Mouse (Mus musculus) liver, adult (tissue): Measurements from ENCODE around the gene Zfp366.

Source experiments
- GATA4 ChIP-seq: IDR thresholded peaks from 2 replicates; pipeline ENCODE4 v1.6.1; 2014; ENCODE audit warnings: mild to moderate bottlenecking, low read length; ENCODE audit not compliant: insufficient replicate concordance

Gene Zfp366

GRCm38 (mm10) chr13:99256916-99257315, 72.3 kb downstream of the Zfp366 start:
- no peak for TF ChIP-seq GATA4

DNA sequence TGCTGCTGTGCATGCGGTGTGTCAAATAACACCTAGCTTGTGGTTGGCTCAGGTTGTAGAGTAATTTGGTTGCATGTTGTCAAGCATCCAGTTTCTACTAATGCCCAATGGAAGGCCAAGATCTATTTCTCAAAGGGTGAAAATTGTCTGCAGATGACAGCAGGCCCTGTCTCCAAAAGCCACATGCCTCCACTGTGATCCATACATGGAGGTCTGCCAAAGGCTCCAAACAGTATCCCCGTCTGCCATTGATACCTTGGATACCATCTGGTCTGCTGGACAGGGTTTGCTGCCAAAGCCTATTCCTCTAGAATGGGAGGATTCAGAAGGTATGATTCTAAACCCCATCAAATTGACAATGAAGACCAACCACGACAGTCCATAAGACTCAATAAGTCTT, 74.1 kb downstream of the Zfp366 start:
- no peak for TF ChIP-seq GATA4

- TF ChIP-seq GATA4, result no peak
Observed at GRCm38 (mm10) chr13:99259502-99260174, 75.0 kb downstream of the Zfp366 start.

- no peak for TF ChIP-seq GATA4
Observed at GRCm38 (mm10) chr13:99262406-99262805, 77.8 kb downstream of the Zfp366 start.

GRCm38 (mm10) chr13:99263159-99263783, 78.6 kb downstream of the Zfp366 start:
- TF ChIP-seq GATA4, result no peak

GRCm38 (mm10) chr13:99264483-99264882, 79.9 kb downstream of the Zfp366 start:
- TF ChIP-seq GATA4, result no peak

DNA sequence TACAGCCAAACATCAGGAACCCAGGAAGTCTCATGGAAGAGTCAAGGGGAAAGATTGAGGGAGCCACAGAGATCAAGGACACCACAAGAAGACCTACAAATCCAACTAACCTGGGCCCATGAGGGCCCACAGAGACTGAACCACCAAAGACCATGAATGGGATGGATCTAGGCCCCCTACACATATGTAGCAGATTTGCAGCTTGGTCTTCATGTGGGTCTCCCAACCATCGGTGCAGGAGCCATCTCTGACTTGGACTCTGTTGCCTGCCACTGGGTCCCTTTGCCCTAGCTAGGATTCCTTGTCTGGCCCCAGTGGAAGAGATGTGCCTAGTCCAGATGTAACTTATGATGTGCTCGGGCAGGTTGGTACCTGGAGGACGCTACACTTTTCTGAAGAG, 87.4 kb downstream of the Zfp366 start:
- no peak for TF ChIP-seq GATA4

DNA sequence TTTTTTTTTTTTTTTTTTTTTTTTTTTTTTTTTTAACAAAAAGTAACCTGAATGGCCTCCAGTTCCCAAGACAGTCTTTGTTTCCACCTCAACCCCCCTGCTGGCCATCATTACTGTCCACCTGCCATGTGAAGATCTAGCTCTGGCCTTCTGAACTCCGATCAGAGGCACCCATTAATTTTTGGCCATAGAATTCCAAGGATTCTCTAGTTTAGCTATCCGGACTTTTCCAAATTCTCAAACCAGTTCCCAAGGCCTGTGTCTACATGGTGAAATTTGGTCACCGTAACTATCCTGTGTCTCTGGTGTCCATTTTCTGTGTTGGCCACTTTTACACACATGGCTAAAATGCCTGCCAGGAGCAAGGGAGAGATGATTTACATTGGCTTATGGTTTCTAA, 92.9 kb downstream of the Zfp366 start:
- TF ChIP-seq GATA4, result no peak

- TF ChIP-seq GATA4, result no peak
Observed at GRCm38 (mm10) chr13:99278511-99278910, 93.9 kb downstream of the Zfp366 start.

DNA sequence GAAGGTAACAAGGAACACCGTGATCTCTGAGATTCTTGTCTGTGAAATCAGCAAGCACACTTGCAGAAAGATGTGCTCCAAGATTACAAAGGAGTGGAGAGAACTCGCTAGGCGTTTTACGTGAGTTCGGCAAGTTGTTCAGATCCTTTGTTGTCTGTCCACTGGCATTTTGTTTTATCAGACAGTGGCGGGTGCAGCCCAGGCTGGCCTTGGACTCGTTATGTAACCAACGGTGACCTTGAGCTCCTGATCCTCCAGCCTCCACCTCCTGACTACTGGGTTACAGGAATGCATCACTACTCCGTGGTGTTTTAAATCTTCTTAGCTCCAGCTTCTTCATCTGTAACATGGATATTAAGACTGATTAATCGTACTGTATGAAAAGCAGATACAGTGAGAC, 94.7 kb downstream of the Zfp366 start:
- no peak for TF ChIP-seq GATA4

- no peak for TF ChIP-seq GATA4
Observed at GRCm38 (mm10) chr13:99282961-99283360, 98.3 kb downstream of the Zfp366 start.

GRCm38 (mm10) chr13:99283916-99284315, 99.3 kb downstream of the Zfp366 start:
- TF ChIP-seq GATA4, result no peak

GRCm38 (mm10) chr13:99284400-99285160, 100.0 kb downstream of the Zfp366 start:
- TF ChIP-seq GATA4, result no peak

DNA sequence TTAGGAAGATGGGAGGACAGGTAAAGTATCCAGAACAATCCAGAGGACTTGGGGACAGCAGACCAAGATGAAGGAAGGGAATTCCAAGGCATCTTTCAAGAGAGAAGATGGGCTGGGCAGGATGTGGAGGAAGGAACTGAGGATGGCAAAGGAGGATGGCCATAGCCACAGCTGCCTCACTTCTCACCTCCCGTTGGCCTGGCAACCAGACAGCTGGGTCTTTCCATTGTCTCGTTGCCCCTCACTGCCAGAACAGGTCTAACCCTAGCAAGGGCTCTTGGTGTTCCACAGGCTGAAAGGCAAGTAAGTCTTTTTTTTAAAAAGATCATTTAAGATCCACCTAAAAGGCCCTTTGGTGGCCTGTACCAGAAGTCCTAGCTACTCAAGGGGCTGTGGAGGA, 100.6 kb downstream of the Zfp366 start:
- TF ChIP-seq GATA4, result no peak

GRCm38 (mm10) chr13:99287207-99287606, 102.6 kb downstream of the Zfp366 start:
- no peak for TF ChIP-seq GATA4

- TF ChIP-seq GATA4, result no peak
Observed at GRCm38 (mm10) chr13:99287786-99288185, 103.2 kb downstream of the Zfp366 start.
